Mouse (Mus musculus) layer of hippocampus, adult 9-10 months (tissue): ENCODE measurements around the gene Mgat4c.
"Not testable (repeated sequence)": the region's sequence is repeated elsewhere in the genome, so short reads cannot be mapped to it uniquely, and the experiment has no call there.

Experiments
- DNase-seq: peaks from one replicate; pipeline ENCODE4 v3.0.0; 2022; ENCODE audit warnings: low spot score

Mgat4c gene

GRCm38 (mm10) chr10:102154865-102155264 lies 473.6 kb downstream of the Mgat4c start:
- DNase-seq, result no peak

DNA sequence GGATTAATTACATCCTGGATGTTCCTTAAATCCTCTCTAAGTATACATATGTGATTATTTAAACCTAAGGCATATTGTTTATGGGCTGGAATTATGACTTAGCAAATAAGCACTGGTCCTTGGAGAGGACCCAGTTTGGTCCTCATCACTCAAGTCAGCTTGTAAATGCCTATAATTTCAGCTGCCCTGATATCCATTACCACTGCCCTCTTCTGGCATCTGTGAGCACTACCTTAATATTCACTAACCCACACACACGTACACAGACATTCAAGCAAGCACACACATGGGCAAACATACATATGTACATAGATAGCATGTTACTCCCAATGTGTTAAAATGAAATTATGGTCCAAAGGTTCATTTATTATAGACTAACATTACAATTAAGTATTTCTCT lies 474.6 kb downstream of the Mgat4c start:
- DNase-seq, result no peak

GRCm38 (mm10) chr10:102158809-102159208 lies 477.5 kb downstream of the Mgat4c start:
- DNase-seq, result peak; percentile 4

DNA sequence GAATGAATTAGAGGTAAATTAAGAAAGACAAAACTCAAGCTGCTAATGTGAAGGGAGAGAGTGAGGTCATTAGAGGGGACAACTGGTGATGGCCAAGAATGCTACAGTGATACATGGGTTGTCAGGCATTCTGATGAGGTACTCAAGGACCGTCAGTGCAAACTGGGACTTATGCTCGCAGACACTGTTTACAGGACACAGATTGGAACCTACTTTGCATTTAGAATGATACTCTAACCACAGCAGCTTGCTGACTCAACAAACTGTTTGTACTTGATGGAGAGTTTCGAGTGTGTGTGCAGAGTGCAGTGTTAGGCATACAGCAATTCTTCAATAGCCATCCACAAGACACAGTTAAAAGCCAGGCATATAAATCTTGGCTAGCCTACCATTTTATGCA lies 503.4 kb downstream of the Mgat4c start:
- no peak for DNase-seq

GRCm38 (mm10) chr10:102191646-102192045 lies 510.4 kb downstream of the Mgat4c start:
- no peak for DNase-seq

- no peak for DNase-seq
Measured at GRCm38 (mm10) chr10:102196850-102197249, 515.6 kb downstream of the Mgat4c start.

GRCm38 (mm10) chr10:102238558-102239211 lies 557.4 kb downstream of the Mgat4c start:
- DNase-seq, result no peak

DNA sequence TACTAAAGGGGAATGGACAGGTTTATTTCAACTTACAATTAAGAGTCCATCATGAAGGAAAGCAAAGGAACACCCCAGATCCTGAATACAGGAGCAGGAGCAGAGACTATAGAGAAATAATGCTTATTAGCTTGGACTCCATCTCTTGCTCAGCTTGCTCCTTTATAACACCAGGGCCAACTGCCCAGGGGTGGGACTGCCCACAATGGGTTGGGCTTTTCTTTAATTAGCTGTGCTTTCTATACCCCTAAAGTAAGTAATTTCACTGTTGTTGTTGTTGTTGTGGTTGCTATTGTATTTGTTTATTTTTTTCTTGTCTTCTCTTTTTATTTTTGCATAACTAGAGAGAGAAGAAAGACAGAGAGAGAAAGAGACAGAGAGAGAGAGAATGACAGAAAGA lies 562.6 kb downstream of the Mgat4c start:
- no peak for DNase-seq

DNA sequence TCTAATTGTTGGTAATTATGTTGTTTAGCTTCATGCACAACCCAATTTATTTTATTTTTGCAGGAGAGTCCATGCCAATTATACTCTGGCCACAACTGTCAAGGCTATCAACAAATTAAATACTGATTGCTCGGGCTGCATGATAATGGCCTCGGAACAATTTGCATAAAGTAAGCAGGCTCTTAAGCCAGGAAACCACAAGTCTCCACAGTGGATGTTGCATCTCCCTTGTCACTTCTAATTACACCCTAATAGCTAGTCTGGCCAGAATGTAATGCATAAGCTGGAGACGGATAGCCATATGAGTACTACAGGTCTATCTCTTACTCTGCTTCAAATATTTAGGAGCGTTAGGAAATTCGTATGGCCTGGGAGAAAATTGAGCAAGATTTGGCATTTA lies 563.3 kb downstream of the Mgat4c start:
- DNase-seq, result no peak

GRCm38 (mm10) chr10:102245269-102245668 lies 564.0 kb downstream of the Mgat4c start:
- DNase-seq, result no peak

DNA sequence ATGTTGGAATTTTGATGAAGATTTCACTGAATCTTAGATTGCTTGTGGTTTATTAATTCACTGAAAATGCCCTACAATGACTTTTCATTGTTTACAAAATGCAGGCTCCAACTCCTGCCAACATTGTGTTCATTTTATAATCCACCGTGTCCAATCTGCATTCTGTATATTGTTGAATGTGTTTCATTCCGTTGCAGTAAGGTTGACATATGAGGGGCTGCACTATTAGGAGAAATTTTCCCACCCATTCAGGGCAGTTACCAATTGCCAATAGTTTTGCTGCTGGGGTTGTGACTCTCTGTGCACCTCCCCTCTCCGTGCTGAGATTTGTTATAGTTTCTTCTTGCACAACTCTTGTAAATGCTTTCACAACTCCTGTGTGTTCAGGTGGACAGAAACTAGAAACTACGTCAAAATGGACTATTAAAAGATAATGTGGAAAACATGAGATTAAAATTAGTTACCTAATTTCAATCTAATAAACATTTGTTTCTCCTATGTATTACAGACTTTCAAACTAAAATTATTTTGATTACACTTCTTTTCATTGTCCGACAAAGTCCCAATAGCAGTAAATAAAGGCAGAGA lies 627.7 kb downstream of the Mgat4c start:
- DNase-seq, result no peak

GRCm38 (mm10) chr10:102365685-102366381 lies 684.5 kb downstream of the Mgat4c start:
- DNase-seq, result no peak

- DNase-seq, result no peak
Measured at GRCm38 (mm10) chr10:102370576-102370975, 689.3 kb downstream of the Mgat4c start.

GRCm38 (mm10) chr10:102372111-102372510 lies 690.8 kb downstream of the Mgat4c start:
- no peak for DNase-seq

GRCm38 (mm10) chr10:102374061-102374460 lies 692.8 kb downstream of the Mgat4c start:
- no peak for DNase-seq

DNA sequence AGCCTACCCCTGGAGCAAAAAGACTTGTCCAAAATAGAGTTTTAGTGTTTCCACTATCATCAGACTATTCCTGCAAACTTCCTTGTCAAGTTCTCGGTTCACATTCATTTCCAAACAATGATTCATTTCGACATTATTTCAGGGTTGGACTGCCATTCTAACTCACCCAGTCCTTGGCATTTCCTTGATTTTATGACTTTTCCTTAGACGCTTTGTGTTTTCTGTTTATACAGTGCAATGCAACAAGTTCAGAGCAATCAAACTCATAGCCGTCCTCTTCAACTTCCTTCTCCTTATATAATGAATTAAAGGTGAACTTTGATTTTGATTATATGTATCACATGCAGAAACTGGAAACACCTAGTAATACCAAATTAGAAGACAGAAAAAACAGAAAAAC lies 696.1 kb downstream of the Mgat4c start:
- no peak for DNase-seq

DNA sequence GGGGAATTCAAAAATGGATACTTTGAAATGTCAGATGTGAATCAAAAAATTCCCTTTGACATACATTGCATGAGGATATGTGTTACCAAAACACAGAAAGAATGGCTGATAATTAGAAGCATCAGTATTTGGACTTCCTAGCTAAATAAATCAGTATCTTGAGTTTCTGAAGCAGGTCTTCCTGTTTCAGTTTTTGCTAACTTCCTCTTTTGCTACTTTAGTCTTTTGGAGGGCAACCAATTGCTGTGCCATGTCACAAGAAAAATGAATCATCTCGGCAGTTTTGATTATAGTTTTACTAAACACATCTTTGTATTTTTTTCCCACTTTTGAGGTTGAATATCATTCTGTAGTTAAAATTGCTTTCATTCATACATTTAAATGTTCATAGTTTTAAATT lies 707.9 kb downstream of the Mgat4c start:
- no peak for DNase-seq

DNA sequence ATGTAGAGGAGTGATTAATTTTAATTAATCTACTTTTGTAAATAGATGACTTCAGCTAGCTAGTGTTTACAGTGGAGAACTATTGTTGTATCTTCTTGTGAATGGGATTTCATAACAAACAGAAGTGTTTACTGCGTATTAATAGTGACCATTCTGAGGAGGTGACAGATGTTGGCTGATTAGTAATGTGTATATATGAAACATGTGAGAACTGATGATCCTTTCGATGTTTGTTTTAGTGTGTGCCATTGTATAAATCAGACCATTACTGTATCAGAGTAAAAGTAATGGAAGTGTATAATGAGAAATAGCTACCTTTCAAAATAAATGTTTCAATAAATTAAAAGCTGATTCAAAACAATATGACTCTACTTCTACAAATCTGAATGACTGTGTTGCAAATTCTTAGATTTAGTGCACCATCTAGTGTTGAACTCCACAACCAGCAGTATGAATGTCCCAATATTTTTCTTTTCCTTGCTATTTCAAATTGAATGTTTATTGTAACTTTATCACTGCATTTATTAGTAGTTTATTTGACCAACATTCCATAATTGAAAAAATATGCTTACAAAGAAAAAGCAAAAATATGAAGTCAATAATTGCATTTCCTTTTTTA lies 736.5 kb downstream of the Mgat4c start:
- DNase-seq, result no peak

GRCm38 (mm10) chr10:102435048-102435447 lies 753.8 kb downstream of the Mgat4c start:
- DNase-seq, result not testable (repeated sequence)

GRCm38 (mm10) chr10:102435467-102435866 lies 754.2 kb downstream of the Mgat4c start:
- not testable (repeated sequence) for DNase-seq
